ENCODE assay signal across 8 mouse cellular contexts in the genomic region with DNA sequence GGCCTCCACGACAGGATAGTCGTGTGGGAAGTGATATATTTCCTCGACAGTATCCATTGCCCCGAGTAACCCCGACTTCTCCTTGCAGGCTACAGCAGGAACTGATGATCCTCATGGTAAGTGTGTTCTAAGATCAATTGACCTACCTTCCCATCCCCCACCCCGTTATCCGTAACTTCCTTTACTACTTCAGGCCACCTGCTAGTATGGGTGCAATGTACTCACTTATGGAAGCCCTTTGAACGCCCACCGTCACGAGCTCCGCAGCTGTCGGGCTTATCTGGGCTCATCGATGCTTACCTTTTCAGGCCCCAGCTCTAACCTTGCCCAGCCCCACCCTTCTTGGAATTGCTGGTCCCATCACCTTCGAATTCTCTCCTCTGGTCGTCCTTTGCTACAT. TPM values are rescaled to one million over a fixed set of nuclear protein-coding genes. Genes with fewer than 3 reads are reported as not detected.
DNase-seq lines count a peak whose midpoint lies in the region; ATAC-seq and TF ChIP-seq lines count a peak whose summit lies in the region.

No protein-coding gene starts in this region.

- peak overlapping the region; percentile 82 for H3K4me2 ChIP-seq in lung, embryonic 16.5 days (ENCODE audit: low read depth, low read length)
- H3K4me2 ChIP-seq in limb, embryonic 14.5 days (replicated peaks; ENCODE audit: low read depth, low read length, severe bottlenecking), result peak overlapping the region; percentile 72
- peak overlapping the region; percentile 84 for H3K4me2 ChIP-seq in stomach, embryonic 14.5 days (replicated peaks; ENCODE audit: low read depth, low read length)

- H3K27ac ChIP-seq in lung, embryonic 16.5 days (ENCODE audit: low read length), result peak overlapping the region; percentile 69
- no peak overlapping the region for H3K27ac ChIP-seq in embryonic fibroblast, embryonic 13.5 days (ENCODE audit: insufficient read depth, low read length)
- no peak overlapping the region for H3K27ac ChIP-seq in limb, embryonic 14.5 days (replicated peaks; ENCODE audit: low read depth, low read length)
- H3K27ac ChIP-seq in stomach, embryonic 14.5 days (ENCODE audit: low read length), result no peak overlapping the region

- peaks cover 19% of the 10 kb centered on the region for H3K4me1 ChIP-seq in lung, embryonic 16.5 days (replicated peaks; ENCODE audit: control insufficient read depth, insufficient read depth, low read length)
- 0 out of 2 replicates have a peak, but pooled peaks cover 5% of the 10 kb centered on the region for H3K4me1 ChIP-seq in embryonic fibroblast, embryonic 13.5 days (ENCODE audit: control insufficient read depth, insufficient read depth, low read length)
- peaks cover 6% of the 10 kb centered on the region for H3K4me1 ChIP-seq in limb, embryonic 14.5 days (ENCODE audit: control insufficient read depth, insufficient read depth, low read length)
- peaks cover 17% of the 10 kb centered on the region for H3K4me1 ChIP-seq in stomach, embryonic 14.5 days (ENCODE audit: control insufficient read depth, insufficient read depth, low read length)

- TF ChIP-seq CTCF in embryonic fibroblast, embryonic 13.5 days (IDR thresholded peaks at IDR 0.05; ENCODE audit: borderline replicate concordance, insufficient read depth, low read length), result no peak

- TF ChIP-seq POLR2A in embryonic fibroblast, embryonic 13.5 days (IDR thresholded peaks at IDR 0.05; ENCODE audit: low read depth, low read length), result no peak
- TF ChIP-seq POLR2A in limb, embryonic 14.5 days (IDR thresholded peaks at IDR 0.05; ENCODE audit: borderline replicate concordance, extremely low read depth, insufficient read depth, insufficient read length), result no peak

- peaks cover 23% of the 10 kb centered on the region for H3K36me3 ChIP-seq in lung, embryonic 16.5 days (ENCODE audit: control insufficient read depth, insufficient read depth, low read length)
- peaks cover 48% of the 10 kb centered on the region for H3K36me3 ChIP-seq in limb, embryonic 14.5 days (ENCODE audit: control insufficient read depth, insufficient read depth, low read length)
- H3K36me3 ChIP-seq in stomach, embryonic 14.5 days (ENCODE audit: control insufficient read depth, insufficient read depth, low read length), result peaks cover 46% of the 10 kb centered on the region

- peak overlapping the region; percentile 96 for H3K4me3 ChIP-seq in lung, embryonic 16.5 days (ENCODE audit: low read length)
- H3K4me3 ChIP-seq in embryonic fibroblast, embryonic 13.5 days (ENCODE audit: insufficient read depth, low read length), result peak overlapping the region; percentile 87
- H3K4me3 ChIP-seq in limb, embryonic 14.5 days (replicated peaks; ENCODE audit: low read length), result peak overlapping the region; percentile 70
- H3K4me3 ChIP-seq in stomach, embryonic 14.5 days (ENCODE audit: low read depth, low read length), result peak overlapping the region; percentile 87

- DNase-seq in lung, postnatal 4 days, result no peak
- no peak for DNase-seq in limb, embryonic 14.5 days (ENCODE audit: low spot score)
- no peak for DNase-seq in cerebellum, postnatal 10 days
- no peak for DNase-seq in urinary bladder, postnatal 14 days (ENCODE audit: low spot score)
- no peak for DNase-seq in embryo, embryonic 11 days

- ATAC-seq in lung, embryonic 16.5 days (ENCODE audit: low read depth), result no peak
- no peak for ATAC-seq in limb, embryonic 14.5 days (ENCODE audit: low FRiP score, low read depth)
- no peak for ATAC-seq in stomach, embryonic 14.5 days (ENCODE audit: insufficient number of reproducible peaks, insufficient read depth, low FRiP score, low read depth)

- peak overlapping the region; percentile 89 for H3K9ac ChIP-seq in lung, embryonic 16.5 days (ENCODE audit: low read length)
- H3K9ac ChIP-seq in limb, embryonic 14.5 days (ENCODE audit: low read depth, low read length, severe bottlenecking), result peak overlapping the region; percentile 65
- H3K9ac ChIP-seq in stomach, embryonic 14.5 days (replicated peaks; ENCODE audit: low read depth, low read length), result peak overlapping the region; percentile 80

- H3K9me3 ChIP-seq in lung, embryonic 16.5 days (ENCODE audit: control insufficient read depth, low read length), result no peaks in the 10 kb centered on the region
- H3K9me3 ChIP-seq in limb, embryonic 14.5 days (ENCODE audit: control insufficient read depth, low read length), result no peaks in the 10 kb centered on the region
- no peaks in the 10 kb centered on the region for H3K9me3 ChIP-seq in stomach, embryonic 14.5 days (ENCODE audit: control insufficient read depth, low read depth, low read length)

- H3K27me3 ChIP-seq in lung, embryonic 16.5 days (ENCODE audit: control insufficient read depth, insufficient read depth, low read depth, low read length), result no peaks in the 10 kb centered on the region
- no peaks in the 10 kb centered on the region for H3K27me3 ChIP-seq in limb, embryonic 14.5 days (ENCODE audit: control insufficient read depth, insufficient read depth, low read length)
- H3K27me3 ChIP-seq in stomach, embryonic 14.5 days (ENCODE audit: control insufficient read depth, insufficient read depth, low read length), result no peaks in the 10 kb centered on the region

- under 1% methylated on average over 15 of the region's 15 CpGs for whole genome bisulfite sequencing in lung, embryonic 16.5 days
- 3% methylated on average over 15 of the region's 15 CpGs for WGBS in limb, embryonic 14.5 days
- 4% methylated on average over 15 of the region's 15 CpGs for WGBS in stomach, embryonic 14.5 days

RNA-seq across cellular contexts. Expression of a gene that starts 0.6 kb away (rescaled TPM):
- 494 and 533 TPM in 2 replicates for polyA plus RNA-seq in lung, embryonic 16.5 days (2015; fragmentation: Nextera tagmentation; extraction: Ambion mirVana)
- polyA plus RNA-seq in embryonic fibroblast, embryonic 13.5 days (2011; ENCODE audit: insufficient read length, low read depth, missing spikeins), result 101 and 146 TPM in 2 replicates
- 293 and 329 TPM in 2 replicates for polyA plus RNA-seq in limb, embryonic 14.5 days (2012; rRNA removed)
- polyA plus RNA-seq in limb, embryonic 14.5 days (2014; fragmentation: Nextera tagmentation; extraction: Ambion mirVana), result 279 and 305 TPM in 2 replicates
- polyA plus RNA-seq in stomach, embryonic 14.5 days (2014; fragmentation: Nextera tagmentation; extraction: Ambion mirVana), result 396 and 433 TPM in 2 replicates

RNA-seq across cellular contexts. Expression of a gene that starts 9.5 kb away (rescaled TPM):
- 27.9 and 94.5 TPM in 2 replicates for polyA plus RNA-seq in lung, embryonic 16.5 days (2015; fragmentation: Nextera tagmentation; extraction: Ambion mirVana)
- not detected in 2 replicates for polyA plus RNA-seq in embryonic fibroblast, embryonic 13.5 days (2011; ENCODE audit: insufficient read length, low read depth, missing spikeins)
- polyA plus RNA-seq in limb, embryonic 14.5 days (2012; rRNA removed), result 178 and 322 TPM in 2 replicates
- polyA plus RNA-seq in limb, embryonic 14.5 days (2014; fragmentation: Nextera tagmentation; extraction: Ambion mirVana), result 273 and 401 TPM in 2 replicates
- 1.1 and 2.1 TPM in 2 replicates for polyA plus RNA-seq in stomach, embryonic 14.5 days (2014; fragmentation: Nextera tagmentation; extraction: Ambion mirVana)

RNA-seq across cellular contexts. Expression of a gene that starts 15.3 kb away (rescaled TPM):
- polyA plus RNA-seq in lung, embryonic 16.5 days (2015; fragmentation: Nextera tagmentation; extraction: Ambion mirVana), result 23.9 and 30.6 TPM in 2 replicates
- 14.4 and 18.2 TPM in 2 replicates for polyA plus RNA-seq in embryonic fibroblast, embryonic 13.5 days (2011; ENCODE audit: insufficient read length, low read depth, missing spikeins)
- polyA plus RNA-seq in limb, embryonic 14.5 days (2012; rRNA removed), result 26.0 and 35.0 TPM in 2 replicates
- 29.2 and 34.0 TPM in 2 replicates for polyA plus RNA-seq in limb, embryonic 14.5 days (2014; fragmentation: Nextera tagmentation; extraction: Ambion mirVana)
- polyA plus RNA-seq in stomach, embryonic 14.5 days (2014; fragmentation: Nextera tagmentation; extraction: Ambion mirVana), result 24.4 and 29.5 TPM in 2 replicates

RNA-seq across cellular contexts. Expression of a gene that starts 24.5 kb away (rescaled TPM):
- 61.3 and 71.9 TPM in 2 replicates for polyA plus RNA-seq in lung, embryonic 16.5 days (2015; fragmentation: Nextera tagmentation; extraction: Ambion mirVana)
- 28.7 and 30.8 TPM in 2 replicates for polyA plus RNA-seq in embryonic fibroblast, embryonic 13.5 days (2011; ENCODE audit: insufficient read length, low read depth, missing spikeins)
- polyA plus RNA-seq in limb, embryonic 14.5 days (2012; rRNA removed), result 46.0 and 58.6 TPM in 2 replicates
- polyA plus RNA-seq in limb, embryonic 14.5 days (2014; fragmentation: Nextera tagmentation; extraction: Ambion mirVana), result 70.1 and 70.6 TPM in 2 replicates
- 64.0 and 69.8 TPM in 2 replicates for polyA plus RNA-seq in stomach, embryonic 14.5 days (2014; fragmentation: Nextera tagmentation; extraction: Ambion mirVana)

RNA-seq across cellular contexts. Expression of a gene that starts 24.5 kb away (rescaled TPM):
- polyA plus RNA-seq in lung, embryonic 16.5 days (2015; fragmentation: Nextera tagmentation; extraction: Ambion mirVana), result 2.0 and 2.9 TPM in 2 replicates
- polyA plus RNA-seq in embryonic fibroblast, embryonic 13.5 days (2011; ENCODE audit: insufficient read length, low read depth, missing spikeins), result not detected in 2 replicates
- polyA plus RNA-seq in limb, embryonic 14.5 days (2012; rRNA removed), result 0.67 and 0.79 TPM in 2 replicates
- polyA plus RNA-seq in limb, embryonic 14.5 days (2014; fragmentation: Nextera tagmentation; extraction: Ambion mirVana), result 0.37 and 0.50 TPM in 2 replicates
- polyA plus RNA-seq in stomach, embryonic 14.5 days (2014; fragmentation: Nextera tagmentation; extraction: Ambion mirVana), result 0.78 and 0.95 TPM in 2 replicates
